Mouse (Mus musculus) MEL (cell line): Measurements from ENCODE around the gene Slc25a26.

Experiments
- BHLHE40 ChIP-seq: IDR thresholded peaks from 2 replicates; pipeline ENCODE4 v1.6.1; 2012; ENCODE audit warnings: low read depth, mild to moderate bottlenecking, inconsistent platforms, low read length, improper control_type of control experiment, borderline replicate concordance
- CHD1 ChIP-seq: IDR thresholded peaks from 2 replicates; pipeline ENCODE4 v1.6.1; 2012; ENCODE audit warnings: low read depth, mild to moderate bottlenecking, inconsistent platforms, low read length, improper control_type of control experiment
- CTCF ChIP-seq, 3 experiments: IDR thresholded peaks in 2 of 3; conservative IDR thresholded peaks in 1 of 3; 2 replicates each; pipeline ENCODE4 v1.5.1; 2011 to 2012; ENCODE audit warnings: low read length in 3 of 3, low read depth in 2 of 3, mild to moderate bottlenecking in 2 of 3, improper control_type of control experiment in 1 of 3, inconsistent platforms in 1 of 3, mixed read lengths in 1 of 3, moderate library complexity in 1 of 3; ENCODE audit not compliant: control insufficient read depth in 1 of 3, insufficient read depth in 1 of 3, poor library complexity in 1 of 3, severe bottlenecking in 1 of 3
- EP300 ChIP-seq, 2 experiments: IDR thresholded peaks; 2 replicates each; pipeline ENCODE4 v1.6.1; 2011; ENCODE audit warnings: improper control_type of control experiment in 2 of 2, low read length in 2 of 2, low read depth in 1 of 2, mild to moderate bottlenecking in 1 of 2
- GATA1 ChIP-seq: IDR thresholded peaks from 2 replicates; pipeline ENCODE4 v1.6.1; 2011; ENCODE audit warnings: low read depth, low read length, improper control_type of control experiment

DNA sequence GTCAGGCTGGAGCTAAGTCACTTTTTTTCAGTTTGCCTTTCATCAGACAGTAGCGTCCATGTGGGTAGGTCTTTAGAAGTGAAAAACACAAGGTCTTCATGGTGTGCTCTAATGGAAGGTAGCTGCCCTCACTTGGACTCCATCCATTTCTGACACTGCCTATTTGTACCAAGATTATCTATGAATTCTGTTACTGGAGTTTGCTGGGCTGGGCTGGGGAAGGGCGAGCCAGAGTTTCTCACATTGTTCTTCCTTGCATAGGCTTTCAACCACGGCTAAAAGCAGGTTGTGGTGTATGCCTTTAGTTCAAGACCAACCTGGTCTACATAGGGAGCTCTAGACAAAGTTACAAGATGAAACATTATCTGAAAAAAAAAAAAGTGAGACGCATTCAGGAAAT is 84.8 kb downstream of the Slc25a26 start:
- no peak for TF ChIP-seq BHLHE40
- no peak for TF ChIP-seq GATA1
- TF ChIP-seq CHD1: no peak
- TF ChIP-seq EP300 (IDR thresholded peaks at IDR 0.05; ENCODE audit: low read depth in 1 of 2, low read length in 2 of 2): no peak
- no peak for TF ChIP-seq CTCF (IDR thresholded peaks at IDR 0.05 in 2 of 3, conservative IDR thresholded peaks at IDR 0.05 in 1 of 3; ENCODE audit: control insufficient read depth in 1 of 3, insufficient read depth in 1 of 3, low read depth in 2 of 3, low read length in 3 of 3, poor library complexity in 1 of 3, severe bottlenecking in 1 of 3)
